Mouse (Mus musculus) megakaryocyte, embryonic 14.5 days (primary cell): Measurements from ENCODE around the gene Ttn.

Experiments used
- FLI1 ChIP-seq: IDR thresholded peaks from 2 replicates; pipeline ENCODE4 v1.6.1; 2012; ENCODE audit warnings: low read length, inconsistent platforms, mixed read lengths
- GATA1 ChIP-seq: IDR thresholded peaks from 3 replicates; pipeline ENCODE4 v1.6.1; 2012; ENCODE audit warnings: mixed read lengths, low read length, inconsistent platforms, borderline replicate concordance

- TF ChIP-seq GATA1, result no peak
- TF ChIP-seq FLI1, result no peak
These were observed 93.6 kb downstream of the Ttn start for GRCm38 (mm10) chr2:76888721-76889120.
